Mouse (Mus musculus): ENCODE data around the gene Il17re.
A peak's percentile ranks its signal among the peaks of the same experiment; 100 is the strongest.

Gene Il17re

GRCm38 (mm10) chr6:113483100-113483615 lies 24.9 kb downstream of the Il17re start, which contains the start of gene Creld1:
Creld1 (plus strand) TSS chr6:113483297.
- DNase-seq (ENCODE audit: extremely low read depth, insufficient read length, low spot score), result no peak

- DNase-seq (ENCODE audit: extremely low read depth, insufficient read length, low spot score), result no peak
These were observed 25.4 kb downstream of the Il17re start for GRCm38 (mm10) chr6:113483729-113484128.

- peak; percentile 62 for DNase-seq (ENCODE audit: extremely low read depth, insufficient read length, low spot score)
These were observed 28.9 kb downstream of the Il17re start for GRCm38 (mm10) chr6:113487125-113487576.

GRCm38 (mm10) chr6:113489410-113489809 lies 31.1 kb downstream of the Il17re start:
- DNase-seq (ENCODE audit: extremely low read depth, insufficient read length, low spot score), result no peak

GRCm38 (mm10) chr6:113492101-113492864 lies 34.0 kb downstream of the Il17re start:
- DNase-seq (ENCODE audit: extremely low read depth, insufficient read length, low spot score), result no peak

GRCm38 (mm10) chr6:113494258-113494788 lies 36.0 kb downstream of the Il17re start:
- DNase-seq (ENCODE audit: extremely low read depth, insufficient read length, low spot score), result no peak

- DNase-seq (ENCODE audit: extremely low read depth, insufficient read length, low spot score), result peak; percentile 41
These were observed 36.9 kb downstream of the Il17re start for GRCm38 (mm10) chr6:113495071-113495675.

- DNase-seq (ENCODE audit: extremely low read depth, insufficient read length, low spot score), result no peak
These were observed 41.1 kb downstream of the Il17re start for GRCm38 (mm10) chr6:113499346-113499745.

GRCm38 (mm10) chr6:113501388-113502084 lies 43.3 kb downstream of the Il17re start, which contains the start of gene Prrt3:
Prrt3 (minus strand) TSS chr6:113501931.
- no peak for DNase-seq (ENCODE audit: extremely low read depth, insufficient read length, low spot score)

- DNase-seq (ENCODE audit: extremely low read depth, insufficient read length, low spot score), result no peak
These were observed 44.5 kb downstream of the Il17re start for GRCm38 (mm10) chr6:113502801-113503200.

GRCm38 (mm10) chr6:113505689-113506088 lies 47.4 kb downstream of the Il17re start:
- DNase-seq (ENCODE audit: extremely low read depth, insufficient read length, low spot score), result no peak

- DNase-seq (ENCODE audit: extremely low read depth, insufficient read length, low spot score), result no peak
These were observed 48.8 kb downstream of the Il17re start for GRCm38 (mm10) chr6:113507130-113507529.

- DNase-seq (ENCODE audit: extremely low read depth, insufficient read length, low spot score), result no peak
These were observed 50.1 kb downstream of the Il17re start for GRCm38 (mm10) chr6:113508272-113508946.

- DNase-seq (ENCODE audit: extremely low read depth, insufficient read length, low spot score), result peak; percentile 50
These were observed 50.6 kb downstream of the Il17re start for GRCm38 (mm10) chr6:113508947-113509280.

GRCm38 (mm10) chr6:113513944-113514343 lies 55.7 kb downstream of the Il17re start:
- peak; percentile 30 for DNase-seq (ENCODE audit: extremely low read depth, insufficient read length, low spot score)

- DNase-seq (ENCODE audit: extremely low read depth, insufficient read length, low spot score), result no peak
These were observed 56.3 kb downstream of the Il17re start for GRCm38 (mm10) chr6:113514600-113514999.

GRCm38 (mm10) chr6:113517434-113518080 lies 59.3 kb downstream of the Il17re start:
- no peak for DNase-seq (ENCODE audit: extremely low read depth, insufficient read length, low spot score)

Measured in 3134 (cell line).